Mouse (Mus musculus) CD4-positive, CD25-positive, alpha-beta regulatory T cell (primary cell): ENCODE data around the gene Ezh2. TPM values are rescaled to one million over a fixed set of nuclear protein-coding genes. Genes with fewer than 3 reads are reported as not detected.

Experiments
- polyA plus RNA-seq: library from polyadenylated mRNA; unstranded; fragments of 100-300 nt; shearing (Covaris generic); gene quantifications from one replicate; pipeline ENCODE4 v1.2.1, GENCODE M21; 2017

Gene Ezh2
- 44.4 TPM for polyA plus RNA-seq

DNA sequence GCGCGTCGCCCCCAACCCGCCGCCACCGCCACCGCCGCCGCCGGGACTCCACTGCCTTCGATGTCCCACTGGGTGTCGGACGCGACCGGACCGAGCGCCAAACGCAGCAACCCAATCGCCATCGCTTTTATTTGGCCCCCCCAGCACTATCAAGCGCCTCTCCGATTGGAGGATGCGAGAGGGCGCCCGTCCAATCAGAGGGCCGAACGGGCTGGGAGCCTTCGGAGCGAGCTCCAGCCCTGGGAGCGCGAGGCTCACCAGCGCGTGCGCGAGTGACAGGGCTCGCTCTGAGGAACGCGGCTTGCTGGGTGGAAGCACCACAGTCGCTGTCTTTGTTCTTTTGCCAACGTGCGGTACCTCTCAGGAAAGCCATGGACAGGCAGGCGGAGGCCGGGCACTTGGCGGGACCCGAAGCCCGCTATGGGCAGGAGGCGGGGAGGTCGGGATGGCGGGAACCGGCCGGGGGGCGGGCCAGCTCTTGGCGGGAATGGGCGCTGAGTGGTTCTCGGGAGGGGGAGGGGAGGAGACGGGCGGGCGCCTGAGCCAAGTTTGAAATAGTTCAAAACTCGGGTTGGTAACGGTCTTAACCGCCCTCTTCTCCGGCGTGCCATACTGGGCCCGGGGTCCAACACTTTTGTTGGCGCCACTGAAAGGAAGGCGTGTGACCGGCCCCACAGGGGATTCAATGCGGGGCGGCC, at the start of gene Ezh2:
Gene Ezh2, minus strand, starts transcription at position 416 of the 698 bp plus-strand sequence.

Other genes starting within 250 kb of the Ezh2 start
- gene Cul1, start 141.9 kb downstream of the Ezh2 start, polyA plus RNA-seq, result 108 TPM
- 153 TPM for gene Pdia4, start 218.1 kb upstream of the Ezh2 start, polyA plus RNA-seq
- 0.28 TPM for gene Zfp786, start 235.5 kb upstream of the Ezh2 start, polyA plus RNA-seq
- 22.1 TPM for gene Zfp398, start 240.3 kb upstream of the Ezh2 start, polyA plus RNA-seq